Mouse (Mus musculus): ENCODE results near the gene Cdc42se2.
A peak's percentile ranks its signal among the peaks of the same experiment; 100 is the strongest.

The Cdc42se2 gene

DNA sequence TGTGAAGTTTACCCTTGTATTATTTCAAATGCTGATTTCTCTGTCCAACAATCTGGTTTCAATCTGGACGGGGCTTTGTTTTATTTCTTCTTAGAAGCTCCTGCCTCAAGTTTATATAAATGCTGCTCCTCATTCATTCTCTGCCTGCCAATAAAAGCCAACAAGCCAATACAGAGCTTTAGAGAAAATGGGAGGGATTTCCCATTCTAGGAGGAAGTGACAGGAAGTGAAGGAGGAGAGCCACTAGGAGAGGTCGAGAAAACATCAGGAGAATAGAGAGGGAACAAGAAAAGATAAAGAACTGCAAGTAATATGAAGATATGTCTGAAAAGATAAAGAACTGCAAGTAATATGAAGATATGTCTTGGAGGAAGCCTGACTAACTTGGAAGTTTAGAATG is 74.6 kb downstream of the Cdc42se2 start:
- DNase-seq (ENCODE audit: extremely low spot score, low read depth, low spot score): no peak

DNA sequence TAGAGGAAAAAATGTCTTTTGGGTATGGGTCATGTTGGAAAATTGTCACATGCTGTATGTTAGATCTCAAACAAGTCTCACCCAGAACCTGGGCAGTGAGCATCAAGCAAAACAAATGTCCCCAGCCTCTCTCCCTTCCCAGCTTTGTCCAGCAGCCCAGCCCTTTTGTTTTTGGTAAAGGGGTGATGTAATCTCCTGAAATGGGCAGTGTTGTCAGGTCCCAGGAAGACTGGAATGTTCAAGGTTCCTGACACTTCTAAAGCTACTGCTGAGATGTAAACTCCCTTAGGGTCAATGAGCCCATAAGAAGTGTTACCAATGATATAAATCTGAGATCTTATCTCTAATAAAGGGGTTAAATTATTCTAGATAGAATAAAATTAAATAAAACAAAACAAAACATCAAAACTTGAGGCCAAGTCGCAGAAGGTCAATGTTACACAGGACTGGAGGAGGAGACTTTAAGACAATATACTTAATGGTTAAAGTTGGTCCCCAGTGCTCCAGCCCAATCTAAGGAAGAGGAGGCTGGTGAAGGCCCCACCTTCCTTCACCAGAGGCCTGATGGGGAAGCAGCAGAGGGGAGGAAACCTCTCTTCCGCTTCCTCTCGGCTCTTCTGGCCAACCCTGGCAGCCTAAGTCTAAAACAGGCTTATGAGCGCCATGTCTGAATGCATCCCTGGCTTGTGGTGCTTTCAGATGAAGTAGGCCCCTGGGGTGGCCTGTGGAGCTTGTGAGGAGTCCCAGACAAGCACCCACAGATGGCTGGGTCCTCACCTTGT is 76.8 kb downstream of the Cdc42se2 start:
- DNase-seq (ENCODE audit: extremely low spot score, low read depth, low spot score): no peak

- no peak for DNase-seq (ENCODE audit: extremely low spot score, low read depth, low spot score)
These were observed 77.8 kb downstream of the Cdc42se2 start for GRCm38 (mm10) chr11:54709645-54710044.

DNA sequence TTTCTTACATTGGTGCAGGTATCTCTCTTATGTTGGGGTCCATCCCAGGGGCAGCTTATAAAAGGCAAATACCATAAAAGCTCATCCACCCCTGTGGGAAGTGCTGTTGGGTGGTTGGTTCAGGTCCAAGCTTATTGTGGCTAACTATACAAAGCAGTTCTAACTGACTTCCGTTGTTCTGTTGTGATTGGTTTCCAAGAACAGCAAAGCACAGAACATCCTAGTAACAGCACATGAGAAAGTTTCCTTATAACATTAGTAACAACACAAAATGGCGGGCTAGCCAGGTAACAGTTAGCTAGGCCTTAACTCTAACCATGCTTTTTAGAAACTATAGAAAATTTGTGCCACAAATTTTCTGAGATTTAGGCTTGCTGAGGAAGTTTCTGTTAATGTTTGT is 79.3 kb downstream of the Cdc42se2 start:
- DNase-seq (ENCODE audit: extremely low spot score, low read depth, low spot score): no peak

DNA sequence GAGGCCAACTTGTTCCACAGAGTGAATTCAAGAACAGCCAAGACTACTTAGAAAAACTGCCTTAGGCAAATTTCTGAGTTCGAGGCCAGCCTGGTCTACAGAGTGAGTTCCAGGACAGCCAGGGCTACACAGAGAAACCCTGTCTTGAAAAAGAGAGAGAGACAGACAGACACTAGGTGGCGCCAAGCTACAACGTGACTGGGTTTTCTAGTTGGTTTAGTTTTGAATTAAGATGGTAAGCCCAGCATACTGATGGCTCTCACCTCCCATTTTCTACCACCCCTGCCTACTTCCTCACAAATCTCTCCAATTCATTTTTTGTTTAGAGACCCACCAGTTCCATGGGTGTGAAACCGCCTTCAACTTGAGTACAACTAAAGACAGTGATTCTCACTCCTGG is 84.2 kb downstream of the Cdc42se2 start:
- peak; percentile 26 for DNase-seq (ENCODE audit: extremely low spot score, low read depth, low spot score)

- no peak for DNase-seq (ENCODE audit: extremely low spot score, low read depth, low spot score)
These were observed 85.6 kb downstream of the Cdc42se2 start for GRCm38 (mm10) chr11:54701848-54702247.

GRCm38 (mm10) chr11:54699972-54700371 is 87.5 kb downstream of the Cdc42se2 start:
- DNase-seq (ENCODE audit: extremely low spot score, low read depth, low spot score): no peak

DNA sequence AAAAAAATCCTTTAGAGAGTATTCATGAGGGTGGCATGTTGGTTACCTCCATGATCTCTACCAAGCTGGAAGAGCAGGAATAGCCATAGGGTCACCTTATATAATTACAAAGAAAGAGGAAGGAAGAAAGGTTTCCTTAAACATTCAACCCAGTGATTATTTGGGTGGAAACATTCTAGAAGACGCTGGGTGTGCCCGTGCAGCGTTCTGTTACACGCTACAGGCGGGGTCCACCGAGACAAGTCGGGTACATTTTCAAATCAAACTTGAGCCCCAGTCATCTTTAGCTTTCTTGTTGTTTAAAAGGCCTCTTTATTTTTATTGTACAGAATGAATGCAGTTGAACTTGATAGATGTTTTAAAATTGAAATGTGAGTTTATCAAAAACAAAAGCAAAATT is 88.8 kb downstream of the Cdc42se2 start:
- no peak for DNase-seq (ENCODE audit: extremely low spot score, low read depth, low spot score)

DNA sequence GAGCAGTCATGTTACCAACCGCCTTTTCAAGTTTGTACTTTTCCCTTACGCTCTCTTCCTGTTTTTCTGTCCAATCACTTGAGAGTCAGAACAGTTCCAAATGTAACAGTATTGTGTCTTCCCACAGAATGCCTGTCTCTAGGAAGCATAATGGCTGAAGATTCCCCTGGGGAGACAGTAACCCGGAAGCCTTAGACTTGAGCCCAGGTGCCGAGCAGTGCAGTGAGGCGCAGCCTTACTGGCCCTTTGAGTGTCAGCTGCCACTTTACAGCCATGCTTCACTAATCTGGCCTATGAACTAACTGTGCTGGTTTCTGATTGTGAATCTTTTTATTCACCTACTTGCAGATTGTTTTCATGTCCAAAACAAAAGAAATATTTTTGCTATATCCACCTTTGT is 89.9 kb downstream of the Cdc42se2 start:
- no peak for DNase-seq (ENCODE audit: extremely low spot score, low read depth, low spot score)

- DNase-seq (ENCODE audit: extremely low spot score, low read depth, low spot score): no peak
These were observed 91.5 kb downstream of the Cdc42se2 start for GRCm38 (mm10) chr11:54695951-54696350.

DNA sequence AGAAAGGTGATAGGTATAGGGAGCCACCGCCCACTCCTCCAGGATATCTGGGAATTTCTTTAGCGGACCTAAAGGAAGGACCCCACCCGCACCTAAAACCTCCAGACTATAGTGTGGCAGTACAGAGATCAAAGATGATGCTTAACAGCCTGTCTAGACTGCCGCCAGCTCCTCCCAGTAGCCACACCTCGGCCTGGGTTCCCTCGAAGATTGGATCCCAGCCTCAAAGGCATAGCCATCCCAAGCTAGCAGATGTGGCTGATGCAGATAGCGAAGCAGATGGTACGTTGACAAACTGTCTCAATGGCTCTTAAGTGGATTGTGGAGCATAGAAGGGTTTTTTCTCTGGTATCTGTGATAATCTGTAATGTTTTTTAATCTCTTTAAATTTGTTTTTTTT is 93.2 kb downstream of the Cdc42se2 start:
- DNase-seq (ENCODE audit: extremely low spot score, low read depth, low spot score): no peak

- DNase-seq (ENCODE audit: extremely low spot score, low read depth, low spot score): no peak
These were observed 93.8 kb downstream of the Cdc42se2 start for GRCm38 (mm10) chr11:54693696-54694095.

DNA sequence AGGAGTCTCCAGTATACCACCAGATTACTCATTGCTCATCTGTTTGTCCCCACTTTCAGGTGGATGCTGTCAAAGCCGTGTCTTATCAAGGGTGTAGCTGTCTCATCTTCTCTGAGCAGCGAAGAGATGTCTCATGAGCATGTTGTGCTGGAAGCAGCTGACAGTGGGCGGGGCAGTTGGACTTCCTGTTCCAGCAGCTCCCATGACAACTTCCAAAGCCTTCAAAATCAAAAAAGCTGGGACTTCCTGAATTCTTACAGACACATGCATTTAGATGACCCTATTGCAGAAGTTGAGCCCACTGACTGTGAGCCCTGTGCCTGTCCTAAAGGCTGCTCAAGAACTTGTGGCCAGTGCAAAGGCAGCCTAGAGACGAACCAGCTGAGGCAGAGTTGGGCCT is 96.3 kb downstream of the Cdc42se2 start:
- DNase-seq (ENCODE audit: extremely low spot score, low read depth, low spot score): no peak

- no peak for DNase-seq (ENCODE audit: extremely low spot score, low read depth, low spot score)
These were observed 97.3 kb downstream of the Cdc42se2 start for GRCm38 (mm10) chr11:54690171-54690570.

DNA sequence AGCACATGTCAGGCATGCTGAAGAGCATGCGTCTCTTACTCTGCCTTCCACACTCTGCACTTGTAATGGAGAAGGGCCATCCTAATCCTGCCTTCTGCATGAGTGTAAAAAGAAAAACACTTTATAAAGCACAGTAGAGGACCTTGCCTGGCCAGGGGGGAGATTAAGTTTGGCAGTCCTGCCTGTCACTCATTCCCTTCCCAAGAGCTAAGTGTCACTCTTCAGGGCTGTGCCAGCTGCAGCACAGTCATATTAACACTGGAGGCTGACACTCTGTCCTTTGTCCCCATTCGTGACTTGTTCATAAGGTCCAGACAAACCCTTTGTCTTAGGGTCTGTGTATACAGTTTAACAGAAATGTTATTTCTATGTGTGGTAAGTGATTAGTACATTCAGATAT is 102.6 kb downstream of the Cdc42se2 start:
- no peak for DNase-seq (ENCODE audit: extremely low spot score, low read depth, low spot score)

DNA sequence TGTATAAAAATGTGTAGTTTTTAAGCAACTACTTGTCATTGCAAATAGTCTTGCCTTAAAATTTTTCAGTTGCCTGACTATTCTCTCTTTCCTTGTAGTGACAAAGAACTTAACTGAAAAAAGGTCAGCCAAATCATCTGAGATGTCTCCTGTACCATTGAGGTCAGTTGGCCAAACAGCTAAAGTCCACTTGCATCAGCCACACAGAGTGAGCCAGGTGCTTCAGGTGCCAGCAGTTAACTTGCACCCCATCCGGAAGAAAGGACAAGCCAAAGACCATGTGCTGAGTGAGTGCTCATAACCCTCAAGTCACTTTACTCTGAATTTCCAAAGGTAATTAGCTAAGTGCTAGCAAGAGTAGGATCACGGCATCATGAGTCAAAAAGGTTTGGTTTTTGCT is 108.3 kb downstream of the Cdc42se2 start:
- no peak for DNase-seq (ENCODE audit: extremely low spot score, low read depth, low spot score)

DNA sequence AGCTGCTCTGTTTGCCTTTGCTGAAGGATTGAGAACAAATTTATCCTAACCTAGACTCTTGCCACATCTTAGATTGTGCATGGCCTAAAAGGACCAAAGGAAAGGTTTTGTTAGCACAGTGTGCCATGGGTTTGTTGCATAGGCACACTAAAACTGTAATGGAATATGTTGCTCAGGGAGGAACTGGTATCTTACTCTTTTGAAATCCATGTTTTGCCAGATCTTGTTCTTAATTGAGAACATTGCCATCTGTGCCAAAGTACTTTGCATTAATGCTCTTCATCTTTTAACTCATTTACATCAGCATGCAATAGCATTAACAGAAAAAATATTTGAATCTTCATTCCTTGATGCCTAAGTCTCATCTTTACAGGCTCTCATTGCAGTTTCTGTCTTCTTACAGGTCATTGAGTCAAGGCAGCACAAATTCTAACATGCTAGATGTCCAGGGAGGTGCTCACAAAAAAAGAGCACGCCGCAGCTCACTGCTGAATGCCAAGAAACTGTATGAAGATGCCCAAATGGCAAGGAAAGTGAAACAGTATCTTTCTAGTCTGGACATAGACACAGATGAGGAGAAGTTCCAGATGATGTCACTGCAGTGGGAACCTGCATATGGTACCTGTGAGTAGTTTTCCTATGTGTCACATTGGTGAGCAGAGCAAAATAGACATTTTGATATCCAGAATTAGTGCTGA is 111.5 kb downstream of the Cdc42se2 start:
- DNase-seq (ENCODE audit: extremely low spot score, low read depth, low spot score): no peak

DNA sequence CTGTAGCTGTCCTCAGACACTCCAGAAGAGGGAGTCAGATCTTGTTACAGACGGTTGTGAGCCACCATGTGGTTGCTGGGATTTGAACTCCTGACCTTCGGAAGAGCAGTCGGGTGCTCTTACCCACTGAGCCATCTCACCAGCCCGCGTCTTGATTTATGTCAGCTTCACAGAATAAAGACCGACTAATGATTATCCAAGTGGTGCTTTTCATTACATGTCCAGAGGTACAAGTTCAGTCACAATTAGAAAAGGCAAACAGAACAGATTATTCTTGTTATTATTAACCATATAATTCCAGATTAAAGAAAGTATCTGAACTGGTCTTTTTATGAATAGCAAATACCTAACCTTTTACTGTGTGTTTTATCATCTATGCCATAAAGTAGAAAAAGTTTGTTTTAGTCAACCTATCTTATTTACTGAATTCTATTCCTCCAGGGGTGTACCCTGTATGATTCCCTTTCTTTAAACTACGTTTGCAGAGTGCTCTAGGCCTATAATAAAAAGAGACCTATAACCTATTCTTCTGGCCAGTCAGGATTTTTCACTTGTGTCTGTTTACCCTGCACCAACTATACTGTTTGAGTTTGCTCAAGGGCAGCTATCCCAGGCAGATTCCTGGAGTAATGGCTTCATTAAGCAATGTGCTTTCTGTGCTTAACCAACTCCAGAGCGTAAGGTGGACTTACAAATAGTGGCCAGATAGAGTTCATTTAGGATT is 113.7 kb downstream of the Cdc42se2 start:
- DNase-seq (ENCODE audit: extremely low spot score, low read depth, low spot score): no peak

All from hindlimb bud, embryonic 11.5 days (tissue).